Mouse (Mus musculus): ENCODE data around the gene C1qtnf1. TPM values are rescaled to one million over a fixed set of nuclear protein-coding genes. Genes with fewer than 3 reads are reported as not detected.
A peak's percentile ranks its signal among the peaks of the same experiment; 100 is the strongest.

The C1qtnf1 gene
- total RNA-seq, 2 experiments from 2014 or later: 9.2 to 13.4 TPM

DNA sequence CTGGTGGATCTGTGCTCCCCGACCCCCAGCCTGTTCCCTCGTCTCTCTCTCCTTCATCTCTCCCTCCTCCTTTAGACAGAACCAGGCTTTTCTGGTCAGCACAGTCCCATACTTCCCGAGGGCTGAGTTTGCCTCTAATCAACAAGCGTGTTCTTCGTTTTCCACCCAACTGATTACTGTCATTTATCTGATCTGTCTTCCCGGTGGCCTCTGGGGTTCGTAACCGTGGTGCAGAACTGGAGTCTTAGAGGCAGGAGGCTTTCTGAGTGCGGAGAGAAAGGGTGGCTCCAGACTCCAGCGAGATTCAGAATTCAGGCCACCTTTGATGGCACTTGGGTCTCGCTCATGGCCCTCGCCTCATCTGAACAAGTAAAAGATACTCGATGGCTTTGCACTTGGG is 6.1 kb downstream of the C1qtnf1 start:
- DNase-seq: no peak

DNA sequence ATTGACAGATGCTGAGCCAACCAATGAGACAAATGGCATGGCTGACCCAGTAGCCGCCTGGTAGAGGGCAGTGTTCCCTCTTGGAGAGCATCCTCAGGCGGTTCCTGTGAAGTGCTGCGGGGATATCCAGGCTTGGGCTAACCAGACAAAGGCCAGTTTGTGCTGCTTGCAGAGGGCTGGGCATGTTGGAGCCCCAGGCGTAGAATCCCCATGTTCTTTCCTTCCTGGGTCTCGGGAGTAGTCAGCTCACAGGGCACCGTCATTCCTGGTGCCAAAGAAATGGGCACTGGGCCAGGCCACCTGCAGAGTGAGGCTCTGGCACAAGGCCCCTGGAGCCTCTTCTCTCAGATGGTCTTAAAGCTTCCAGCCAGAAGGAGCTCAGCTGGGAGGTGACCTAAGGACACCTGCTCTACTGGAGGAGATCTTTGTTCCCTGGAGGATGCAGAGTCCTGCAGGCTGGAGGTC is 8.5 kb downstream of the C1qtnf1 start:
- DNase-seq: no peak

- DNase-seq: no peak
These were observed 10.8 kb downstream of the C1qtnf1 start for GRCm38 (mm10) chr11:118438665-118439414.

- DNase-seq: no peak
These were observed 14.7 kb downstream of the C1qtnf1 start for GRCm38 (mm10) chr11:118442691-118443090.

DNA sequence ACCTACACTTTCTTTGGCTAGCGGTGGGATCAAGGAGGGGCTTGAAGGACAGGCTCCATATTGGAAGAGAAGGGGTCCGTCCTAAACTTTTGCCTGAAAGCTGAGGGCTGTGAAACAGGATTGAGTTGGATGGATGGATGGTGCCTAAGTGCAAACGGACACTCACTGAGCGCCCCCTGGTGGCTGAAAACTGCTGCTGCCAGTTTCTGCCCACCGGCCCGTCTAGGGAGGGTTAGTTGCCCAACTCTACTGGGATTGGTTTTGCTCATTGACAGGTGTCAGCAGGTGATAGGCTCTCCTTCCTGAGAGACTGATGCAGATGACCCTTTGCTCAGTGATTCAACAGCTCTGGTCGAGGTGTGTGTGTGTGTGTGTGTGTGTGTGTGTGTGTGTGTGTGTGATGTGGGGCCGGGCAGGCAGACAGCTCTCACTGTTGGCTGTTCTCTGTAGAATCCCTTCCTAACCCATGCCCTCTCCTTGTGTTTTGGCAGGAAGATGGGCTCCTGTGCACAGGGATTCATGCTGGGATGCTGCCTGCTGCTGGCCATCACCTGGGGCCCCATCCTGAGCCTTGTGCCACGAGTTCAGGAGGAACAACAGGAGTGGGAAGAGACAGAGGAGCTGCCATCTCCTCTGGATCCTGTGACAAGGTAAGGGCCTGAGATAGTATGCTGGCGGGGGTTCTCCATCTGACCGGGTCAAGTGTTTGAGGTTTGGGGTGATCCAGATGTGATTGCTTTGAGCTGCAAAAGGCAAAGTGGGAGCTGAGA is 15.4 kb downstream of the C1qtnf1 start:
- no peak for DNase-seq

DNA sequence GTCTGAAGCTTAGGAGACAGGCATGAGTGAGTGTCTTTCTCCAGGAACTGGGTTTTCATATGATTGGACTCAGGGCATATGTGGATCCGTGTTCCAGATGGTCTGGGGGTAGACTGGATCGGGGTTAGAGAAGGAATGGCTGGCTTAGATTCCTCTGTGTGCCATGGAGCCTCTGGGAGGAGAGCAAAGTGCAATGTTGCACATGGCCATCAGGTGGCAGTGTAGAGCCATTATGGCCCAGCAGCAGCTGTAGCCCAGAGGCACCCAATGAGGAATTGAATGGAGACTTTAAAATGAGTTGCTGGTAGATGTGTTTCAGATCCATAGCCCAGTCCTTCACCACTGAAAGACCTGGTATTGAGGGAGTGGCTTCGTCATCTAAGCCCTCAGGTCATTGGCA is 17.8 kb downstream of the C1qtnf1 start:
- DNase-seq: no peak

DNA sequence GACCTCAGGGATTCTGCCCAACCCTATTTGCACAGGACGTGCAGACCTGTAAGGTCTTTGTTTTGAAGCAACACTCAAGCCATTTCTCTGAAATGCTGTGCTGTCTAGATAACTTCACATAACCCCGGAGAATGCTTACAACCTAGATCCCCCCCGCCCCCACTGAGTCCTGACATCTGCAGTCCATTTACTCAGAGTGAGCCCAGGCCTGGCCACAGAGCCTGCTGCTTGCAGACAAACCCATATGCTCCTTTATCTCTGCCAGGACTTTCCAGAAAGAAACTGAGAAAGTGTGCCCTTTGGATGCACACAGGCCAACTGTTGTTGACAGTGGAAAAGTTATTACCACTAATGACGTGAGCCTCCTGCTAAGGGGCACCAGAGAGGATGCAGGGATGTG is 19.3 kb downstream of the C1qtnf1 start:
- DNase-seq: no peak

- DNase-seq: peak; percentile 89
These were observed 20.4 kb downstream of the C1qtnf1 start for GRCm38 (mm10) chr11:118448385-118448784.

- DNase-seq: no peak
These were observed 23.2 kb downstream of the C1qtnf1 start for GRCm38 (mm10) chr11:118451211-118451610.

DNA sequence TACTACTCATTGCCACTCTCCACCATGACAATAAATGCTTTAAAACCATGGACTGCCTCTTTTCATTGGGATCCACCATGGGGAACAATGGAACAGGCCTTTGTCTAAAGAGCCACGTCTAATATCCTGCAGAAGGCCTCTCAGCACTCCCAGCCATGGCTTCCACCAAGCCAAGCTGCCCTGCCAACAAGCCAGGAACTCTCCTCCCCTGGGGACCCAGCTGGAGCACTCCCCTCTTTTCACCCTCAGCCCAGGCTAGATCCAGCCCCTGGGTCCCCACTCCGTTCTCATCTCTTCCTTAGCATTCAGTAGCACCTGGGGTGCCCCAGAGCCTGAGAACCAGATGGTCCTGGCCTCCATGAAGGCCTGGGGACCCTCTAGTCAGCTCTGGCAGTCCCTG is 25.0 kb downstream of the C1qtnf1 start:
- no peak for DNase-seq

DNA sequence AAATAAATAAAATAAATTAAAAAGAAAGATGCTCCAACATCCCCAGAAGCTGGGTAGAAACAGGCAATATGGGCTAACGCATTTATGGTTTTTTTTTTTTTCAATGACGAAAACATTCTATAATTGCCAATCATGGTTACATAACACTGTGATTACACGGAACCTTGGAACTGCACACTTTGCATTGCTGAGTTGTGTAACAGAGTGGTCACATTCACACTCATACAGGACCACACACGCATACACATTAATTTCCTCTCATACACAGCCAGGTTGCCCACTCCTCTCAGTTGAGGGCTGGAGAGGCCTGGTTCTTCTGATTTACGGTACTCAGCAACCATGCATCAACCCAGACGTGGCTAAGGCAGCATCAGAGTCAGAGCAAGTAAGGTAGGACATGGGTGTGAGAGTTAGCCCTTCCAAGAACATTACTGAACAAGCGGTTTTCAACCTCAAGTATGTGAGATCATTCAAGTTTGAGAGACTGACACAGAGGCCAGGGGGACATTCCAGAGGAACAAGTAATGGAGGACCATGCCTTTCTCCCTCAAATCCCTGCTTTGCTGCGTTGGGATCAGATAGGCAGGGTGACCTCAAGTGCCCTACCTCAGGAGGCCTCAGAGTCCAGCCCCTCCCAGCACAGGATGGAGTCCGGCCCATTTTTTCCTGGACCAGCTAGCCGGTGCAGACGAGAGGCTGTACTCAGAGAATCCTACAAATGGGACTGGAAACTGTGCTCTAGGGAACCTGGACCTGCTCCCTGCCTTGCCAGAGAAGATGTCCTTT is 26.1 kb downstream of the C1qtnf1 start:
- DNase-seq: peak; percentile 88

GRCm38 (mm10) chr11:118455788-118456187 is 27.8 kb downstream of the C1qtnf1 start:
- DNase-seq: no peak

DNA sequence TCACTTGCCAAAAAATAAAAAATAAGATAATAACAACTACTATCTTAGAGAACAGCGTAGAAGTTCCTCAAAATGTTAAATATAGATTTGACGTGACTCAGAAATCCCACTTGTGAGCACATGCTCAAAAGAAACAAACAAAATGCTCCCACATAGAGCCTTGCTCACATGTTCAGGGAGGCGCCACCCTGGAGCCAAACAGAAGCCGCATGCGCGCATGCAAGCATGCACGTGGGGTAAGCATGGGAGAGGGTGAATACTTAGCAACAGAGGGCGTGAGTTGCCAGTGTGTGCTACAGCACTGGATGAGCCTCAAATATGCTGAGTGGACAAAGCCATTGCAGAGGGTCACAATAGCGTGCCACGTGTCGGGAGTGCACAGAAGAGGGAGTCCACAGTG is 28.9 kb downstream of the C1qtnf1 start:
- peak; percentile 44 for DNase-seq

- peak; percentile 74 for DNase-seq
These were observed 31.0 kb downstream of the C1qtnf1 start for GRCm38 (mm10) chr11:118459051-118459450.

- no peak for DNase-seq
These were observed 31.5 kb downstream of the C1qtnf1 start for GRCm38 (mm10) chr11:118459536-118459935.

DNA sequence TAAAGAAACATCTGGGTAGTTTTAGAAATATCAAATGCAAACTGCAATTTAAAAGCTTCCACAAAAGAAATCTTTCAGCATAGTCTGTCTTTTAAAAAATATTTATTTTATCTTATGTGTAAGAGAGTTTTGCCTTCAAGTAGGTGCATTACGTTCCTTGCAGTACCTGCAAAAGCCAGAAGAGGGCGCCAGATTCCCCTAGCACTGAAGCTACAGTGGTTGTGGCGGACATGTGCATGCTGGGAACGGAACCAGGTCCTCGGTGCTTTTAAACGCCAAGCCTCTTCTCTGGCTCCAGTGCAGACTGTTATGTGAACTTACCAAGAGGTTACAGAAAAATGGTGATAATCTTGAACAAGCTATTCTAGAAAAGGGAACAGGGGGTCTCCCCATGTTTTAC is 32.3 kb downstream of the C1qtnf1 start:
- DNase-seq: no peak

DNA sequence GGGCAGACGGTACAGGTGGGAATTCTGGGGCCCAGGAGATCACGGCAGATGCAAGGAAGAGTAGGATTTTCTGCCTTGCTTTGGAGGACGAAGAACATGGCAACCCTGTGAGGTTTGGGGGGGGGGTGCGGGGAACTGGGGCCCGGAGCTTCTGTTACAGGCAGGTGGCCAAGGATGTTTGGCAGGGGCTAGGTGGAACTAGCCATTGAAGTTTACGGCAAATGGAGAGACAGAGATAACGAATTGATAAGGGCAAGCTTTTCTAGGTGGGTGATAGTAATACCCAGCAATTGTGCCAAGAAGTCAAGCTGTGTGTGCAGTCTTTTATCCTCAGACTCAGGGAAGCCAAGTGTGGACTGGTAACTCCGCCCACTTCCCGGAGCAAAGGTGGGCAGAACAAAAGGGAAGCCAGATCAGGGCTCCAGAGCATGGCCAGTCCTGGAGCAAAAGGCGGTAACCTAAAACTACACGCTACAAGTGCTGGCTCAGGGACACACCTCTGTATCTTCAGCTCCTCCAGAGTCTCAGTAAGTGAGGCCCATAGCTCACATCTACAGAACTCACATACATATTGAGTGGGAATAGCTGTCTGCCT is 39.5 kb downstream of the C1qtnf1 start:
- DNase-seq: no peak

GRCm38 (mm10) chr11:118469509-118470160 is 41.6 kb downstream of the C1qtnf1 start:
- no peak for DNase-seq

DNA sequence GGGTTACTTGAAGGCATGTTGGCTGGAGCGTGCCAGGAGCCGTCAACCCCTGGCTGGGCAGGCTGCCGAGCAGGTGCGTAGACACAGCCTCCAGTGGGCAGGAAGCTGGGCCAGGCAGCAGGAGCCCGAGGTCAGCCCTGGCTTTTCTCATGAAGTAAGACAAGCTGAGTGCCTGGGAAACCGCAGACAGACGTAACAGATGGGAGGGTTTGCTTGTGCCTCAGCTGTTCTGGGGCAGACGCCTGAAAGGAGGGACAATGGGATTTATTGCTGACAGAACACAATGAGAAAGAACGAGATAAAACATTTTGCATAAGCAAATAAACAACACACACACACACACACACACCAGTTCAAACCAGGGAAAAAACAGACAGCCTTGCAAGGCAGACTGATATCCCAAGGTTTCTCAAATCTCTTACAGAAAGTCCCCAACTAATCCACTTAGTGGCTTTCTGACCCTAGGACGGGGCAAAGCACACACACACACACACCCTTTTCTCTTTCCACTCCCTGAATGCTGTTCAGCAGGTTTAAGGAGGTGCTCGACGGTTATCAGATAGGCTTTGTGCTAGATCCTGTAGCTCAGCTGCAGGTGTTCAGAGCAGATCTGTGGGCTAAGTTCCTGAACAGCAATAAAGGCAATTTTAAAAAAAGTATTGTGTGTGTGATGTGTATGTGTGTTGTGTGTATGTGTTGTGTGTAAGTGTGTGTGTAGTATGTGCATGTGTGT is 42.4 kb downstream of the C1qtnf1 start:
- no peak for DNase-seq

- DNase-seq: no peak
These were observed 43.7 kb downstream of the C1qtnf1 start for GRCm38 (mm10) chr11:118471676-118472075.

GRCm38 (mm10) chr11:118473161-118473560 is 45.2 kb downstream of the C1qtnf1 start:
- DNase-seq: no peak
